Mouse (Mus musculus): ENCODE results near the gene Dbi. TPM values are rescaled to one million over a fixed set of nuclear protein-coding genes. Genes with fewer than 3 reads are reported as not detected.
"Not testable (repeated sequence)": the region's sequence is repeated elsewhere in the genome, so short reads cannot be mapped to it uniquely, and the experiment has no call there.

Gene Dbi
- polyA plus RNA-seq, 1 experiment from 2014 or later: 1,146 TPM

- not testable (repeated sequence) for H3K27me3 ChIP-seq (replicated peaks; ENCODE audit: control insufficient read depth, insufficient read depth, low read length)
Observed at GRCm38 (mm10) chr1:120093482-120094134, 27.3 kb downstream of the Dbi start.

GRCm38 (mm10) chr1:120090880-120091570 lies 29.9 kb downstream of the Dbi start:
- Histone ChIP-seq H3K9ac (replicated peaks; ENCODE audit: low read depth, low read length) (no peak overlapping the region), H3K4me1 (replicated peaks; ENCODE audit: control insufficient read depth, insufficient read depth, low read length) (no peaks in the 10 kb centered on the region), H3K27ac (ENCODE audit: low read length) (no peak overlapping the region), H3K36me3 (ENCODE audit: control insufficient read depth, insufficient read depth) (no peaks in the 10 kb centered on the region), H3K4me2 (ENCODE audit: low read length) (no peak overlapping the region), H3K27me3 (replicated peaks; ENCODE audit: control insufficient read depth, insufficient read depth, low read length) (no peaks in the 10 kb centered on the region), H3K4me3 (replicated peaks; ENCODE audit: low read length) (no peak overlapping the region), H3K9me3 (ENCODE audit: control insufficient read depth, low read length) (peaks cover 5% of the 10 kb centered on the region; the same call in 1 of the 2 replicates)
- ATAC-seq: no peak
- 92% methylated on average over 8 of the region's 8 CpGs for WGBS

More at GRCm38 (mm10) chr1:120093482-120094134, 27.3 kb downstream of the Dbi start:
- not testable (repeated sequence) for H3K27ac ChIP-seq (ENCODE audit: low read length); H3K9me3 ChIP-seq (ENCODE audit: control insufficient read depth, low read length); H3K4me1 ChIP-seq (replicated peaks; ENCODE audit: control insufficient read depth, insufficient read depth, low read length); H3K9ac ChIP-seq (replicated peaks; ENCODE audit: low read depth, low read length); H3K36me3 ChIP-seq (ENCODE audit: control insufficient read depth, insufficient read depth); H3K4me3 ChIP-seq (replicated peaks; ENCODE audit: low read length); H3K4me2 ChIP-seq (ENCODE audit: low read length)
- WGBS: 48% methylated on average over 11 of the region's 14 CpGs
- peak; percentile 65 for ATAC-seq

- H3K36me3 ChIP-seq (ENCODE audit: control insufficient read depth, insufficient read depth): no peaks in the 10 kb centered on the region
- no peak for ATAC-seq
- WGBS: 10% methylated on average over 5 of the region's 5 CpGs
- no peaks in the 10 kb centered on the region for H3K4me1 ChIP-seq (replicated peaks; ENCODE audit: control insufficient read depth, insufficient read depth, low read length)
- H3K4me3 ChIP-seq (replicated peaks; ENCODE audit: low read length): no peak overlapping the region
- H3K9ac ChIP-seq (replicated peaks; ENCODE audit: low read depth, low read length): no peak overlapping the region
- H3K27me3 ChIP-seq (replicated peaks; ENCODE audit: control insufficient read depth, insufficient read depth, low read length): no peaks in the 10 kb centered on the region
- H3K9me3 ChIP-seq (ENCODE audit: control insufficient read depth, low read length): peaks cover 5% of the 10 kb centered on the region; the same call in 1 of the 2 replicates
- H3K4me2 ChIP-seq (ENCODE audit: low read length): no peak overlapping the region
- H3K27ac ChIP-seq (ENCODE audit: low read length): no peak overlapping the region
Observed at GRCm38 (mm10) chr1:120089180-120089579, 31.7 kb downstream of the Dbi start.

GRCm38 (mm10) chr1:120086644-120087043 lies 34.2 kb downstream of the Dbi start:
- Histone ChIP-seq H3K27me3 (replicated peaks; ENCODE audit: control insufficient read depth, insufficient read depth, low read length) (no peaks in the 10 kb centered on the region), H3K4me2 (ENCODE audit: low read length) (no peak overlapping the region), H3K9ac (replicated peaks; ENCODE audit: low read depth, low read length) (no peak overlapping the region), H3K36me3 (ENCODE audit: control insufficient read depth, insufficient read depth) (no peaks in the 10 kb centered on the region), H3K9me3 (ENCODE audit: control insufficient read depth, low read length) (no peaks in the 10 kb centered on the region), H3K27ac (ENCODE audit: low read length) (no peak overlapping the region), H3K4me1 (replicated peaks; ENCODE audit: control insufficient read depth, insufficient read depth, low read length) (no peaks in the 10 kb centered on the region), H3K4me3 (replicated peaks; ENCODE audit: low read length) (no peak overlapping the region)
- ATAC-seq: no peak
- 55% methylated on average over 13 of the region's 13 CpGs for WGBS

- Histone ChIP-seq H3K4me1 (replicated peaks; ENCODE audit: control insufficient read depth, insufficient read depth, low read length) (no peaks in the 10 kb centered on the region), H3K36me3 (ENCODE audit: control insufficient read depth, insufficient read depth) (no peaks in the 10 kb centered on the region), H3K4me2 (ENCODE audit: low read length) (no peak overlapping the region), H3K4me3 (replicated peaks; ENCODE audit: low read length) (no peak overlapping the region), H3K27ac (ENCODE audit: low read length) (no peak overlapping the region), H3K27me3 (replicated peaks; ENCODE audit: control insufficient read depth, insufficient read depth, low read length) (no peaks in the 10 kb centered on the region), H3K9me3 (ENCODE audit: control insufficient read depth, low read length) (no peaks in the 10 kb centered on the region), H3K9ac (replicated peaks; ENCODE audit: low read depth, low read length) (no peak overlapping the region)
- WGBS: 67% methylated on average over 3 of the region's 3 CpGs
- no peak for ATAC-seq
Observed at GRCm38 (mm10) chr1:120085696-120086095, 35.2 kb downstream of the Dbi start.

GRCm38 (mm10) chr1:120083921-120084517 lies 36.9 kb downstream of the Dbi start:
- H3K4me3 ChIP-seq (replicated peaks; ENCODE audit: low read length): no peak overlapping the region
- no peak for ATAC-seq
- no peak overlapping the region for H3K4me2 ChIP-seq (ENCODE audit: low read length)
- H3K4me1 ChIP-seq (replicated peaks; ENCODE audit: control insufficient read depth, insufficient read depth, low read length): no peaks in the 10 kb centered on the region
- no peaks in the 10 kb centered on the region for H3K36me3 ChIP-seq (ENCODE audit: control insufficient read depth, insufficient read depth)
- H3K9ac ChIP-seq (replicated peaks; ENCODE audit: low read depth, low read length): no peak overlapping the region
- no peaks in the 10 kb centered on the region for H3K9me3 ChIP-seq (ENCODE audit: control insufficient read depth, low read length)
- 57% methylated on average over 5 of the region's 5 CpGs for WGBS
- no peaks in the 10 kb centered on the region for H3K27me3 ChIP-seq (replicated peaks; ENCODE audit: control insufficient read depth, insufficient read depth, low read length)
- H3K27ac ChIP-seq (ENCODE audit: low read length): no peak overlapping the region

- Histone ChIP-seq H3K27me3 (replicated peaks; ENCODE audit: control insufficient read depth, insufficient read depth, low read length) (no peaks in the 10 kb centered on the region), H3K27ac (ENCODE audit: low read length) (no peak overlapping the region), H3K36me3 (ENCODE audit: control insufficient read depth, insufficient read depth) (no peaks in the 10 kb centered on the region), H3K4me3 (replicated peaks; ENCODE audit: low read length) (no peak overlapping the region), H3K4me1 (replicated peaks; ENCODE audit: control insufficient read depth, insufficient read depth, low read length) (peaks cover under 1% of the 10 kb centered on the region; the same call in 1 of the 2 replicates), H3K9me3 (ENCODE audit: control insufficient read depth, low read length) (no peaks in the 10 kb centered on the region), H3K9ac (replicated peaks; ENCODE audit: low read depth, low read length) (no peak overlapping the region), H3K4me2 (ENCODE audit: low read length) (no peak overlapping the region)
- no peak for ATAC-seq
- WGBS: 35% methylated on average over 7 of the region's 7 CpGs
Observed at GRCm38 (mm10) chr1:120082957-120083585, 37.8 kb downstream of the Dbi start.

GRCm38 (mm10) chr1:120080632-120081031 lies 40.2 kb downstream of the Dbi start:
- H3K9me3 ChIP-seq (ENCODE audit: control insufficient read depth, low read length): no peaks in the 10 kb centered on the region
- peaks cover 5% of the 10 kb centered on the region; the same call in 1 of the 2 replicates for H3K4me1 ChIP-seq (replicated peaks; ENCODE audit: control insufficient read depth, insufficient read depth, low read length)
- H3K4me3 ChIP-seq (replicated peaks; ENCODE audit: low read length): no peak overlapping the region
- H3K27ac ChIP-seq (ENCODE audit: low read length): no peak overlapping the region
- no peak overlapping the region for H3K4me2 ChIP-seq (ENCODE audit: low read length)
- no peaks in the 10 kb centered on the region for H3K36me3 ChIP-seq (ENCODE audit: control insufficient read depth, insufficient read depth)
- no peaks in the 10 kb centered on the region for H3K27me3 ChIP-seq (replicated peaks; ENCODE audit: control insufficient read depth, insufficient read depth, low read length)
- ATAC-seq: no peak
- no peak overlapping the region for H3K9ac ChIP-seq (replicated peaks; ENCODE audit: low read depth, low read length)
- WGBS: 94% methylated on average over 1 of the region's 1 CpGs

- WGBS: 4% methylated on average over 9 of the region's 9 CpGs
- ATAC-seq: 0 out of 2 replicates have a peak, but pooled peaks have one; percentile 16
Observed at GRCm38 (mm10) chr1:120077746-120078410, 43.0 kb downstream of the Dbi start.

More at GRCm38 (mm10) chr1:120077746-120078410, 43.0 kb downstream of the Dbi start:
- H3K9me3 ChIP-seq (ENCODE audit: control insufficient read depth, low read length): no peaks in the 10 kb centered on the region
- H3K4me1 ChIP-seq (replicated peaks; ENCODE audit: control insufficient read depth, insufficient read depth, low read length): peaks cover 14% of the 10 kb centered on the region
- no peak overlapping the region for H3K9ac ChIP-seq (replicated peaks; ENCODE audit: low read depth, low read length)
- H3K4me2 ChIP-seq (ENCODE audit: low read length): no peak overlapping the region
- H3K27ac ChIP-seq (ENCODE audit: low read length): no peak overlapping the region
- H3K36me3 ChIP-seq (ENCODE audit: control insufficient read depth, insufficient read depth): no peaks in the 10 kb centered on the region
- no peak overlapping the region for H3K4me3 ChIP-seq (replicated peaks; ENCODE audit: low read length)
- peaks cover 6% of the 10 kb centered on the region for H3K27me3 ChIP-seq (replicated peaks; ENCODE audit: control insufficient read depth, insufficient read depth, low read length)
